Mouse (Mus musculus) limb, embryonic 13.5 days (tissue): ENCODE results near the gene Tulp2. TPM values are rescaled to one million over a fixed set of nuclear protein-coding genes. Genes with fewer than 3 reads are reported as not detected.
A peak's percentile ranks its signal among the peaks of the same experiment; 100 is the strongest.

ENCODE experiments used
- ATAC-seq: fragments of 200-750 bp; cut with Nextera tagmentation; 2 replicates; pipeline ENCODE4 v1.8.0; 2017; ENCODE audit warnings: low read depth, moderate number of reproducible peaks, moderate TSS enrichment; ENCODE audit not compliant: low FRiP score
- H3K27ac ChIP-seq: fragments of 300-500 bp; sonication (generic); 2 replicates; pipeline ENCODE4 v1.5.1; 2015; ENCODE audit warnings: inconsistent platforms, mild to moderate bottlenecking, moderate library complexity
- H3K27me3 ChIP-seq: fragments of 300-500 bp; sonication (generic); 2 replicates; pipeline ENCODE4 v1.6.1; 2015; ENCODE audit warnings: mild to moderate bottlenecking, inconsistent platforms
- H3K36me3 ChIP-seq: fragments of 300-500 bp; sonication (generic); 2 replicates; pipeline ENCODE4 v1.6.1; 2015; ENCODE audit warnings: inconsistent platforms, mild to moderate bottlenecking, moderate library complexity
- H3K4me1 ChIP-seq: fragments of 300-500 bp; sonication (generic); 2 replicates; pipeline ENCODE4 v1.6.1; 2015; ENCODE audit warnings: inconsistent platforms
- H3K4me2 ChIP-seq: fragments of 300-500 bp; sonication (generic); replicated peaks from 2 replicates; pipeline ENCODE4 v1.6.1; 2015; ENCODE audit warnings: inconsistent platforms, mild to moderate bottlenecking, moderate library complexity
- H3K4me3 ChIP-seq: fragments of 300-500 bp; sonication (generic); 2 replicates; pipeline ENCODE4 v1.5.1; 2015; ENCODE audit warnings: moderate library complexity, mild to moderate bottlenecking, inconsistent platforms
- H3K9ac ChIP-seq: fragments of 300-500 bp; sonication (generic); 2 replicates; pipeline ENCODE4 v1.6.1; 2015; ENCODE audit warnings: mild to moderate bottlenecking, inconsistent platforms
- H3K9me3 ChIP-seq: fragments of 300-500 bp; sonication (generic); 2 replicates; pipeline ENCODE4 v1.6.1; 2016; ENCODE audit warnings: inconsistent platforms
- WGBS: fragments of 180-500 bp; shearing (Covaris S2); methylation state at CpG from one replicate; pipeline ENCODE4 v1.1.7; 2015; 5-methylcytosine and 5-hydroxymethylcytosine counted together
- polyA plus RNA-seq: library from polyadenylated mRNA; unstranded; fragments of >200 nt; fragmentation: Nextera tagmentation; extraction: Ambion mirVana; gene quantifications from 2 replicates; pipeline ENCODE4 v1.2.1, GENCODE M21; 2015

Tulp2 gene
- polyA plus RNA-seq, 1 experiment from 2014 or later = 1.0 TPM

DNA sequence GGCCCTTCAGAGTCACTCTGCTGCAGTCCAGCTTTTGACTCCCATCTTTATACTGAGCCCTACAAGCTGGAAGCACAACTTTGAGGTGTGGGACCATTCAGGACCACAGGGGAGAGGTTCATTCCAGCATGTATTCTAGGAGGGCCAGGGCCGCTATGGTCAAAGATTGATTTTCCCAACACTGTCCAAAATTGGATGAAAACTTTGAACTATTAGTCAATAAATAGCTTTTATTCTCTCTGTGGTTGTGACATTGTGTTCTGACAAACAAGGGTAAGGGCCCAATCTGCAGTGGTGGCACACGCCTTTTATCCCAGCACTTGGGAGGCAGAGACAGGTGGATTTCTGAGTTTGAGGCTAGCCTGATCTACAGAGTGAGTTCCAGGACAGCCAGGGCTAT lies 72.3 kb downstream of the Tulp2 start:
- Histone ChIP-seq H3K27ac (no peak overlapping the region), H3K36me3 (no peaks in the 10 kb centered on the region), H3K4me1 (no peaks in the 10 kb centered on the region), H3K9ac (no peak overlapping the region), H3K27me3 (no peaks in the 10 kb centered on the region), H3K9me3 (no peaks in the 10 kb centered on the region), H3K4me2 (no peak overlapping the region), H3K4me3 (no peak overlapping the region)
- WGBS = 94% methylated on average over 2 of the region's 2 CpGs
- ATAC-seq = no peak

DNA sequence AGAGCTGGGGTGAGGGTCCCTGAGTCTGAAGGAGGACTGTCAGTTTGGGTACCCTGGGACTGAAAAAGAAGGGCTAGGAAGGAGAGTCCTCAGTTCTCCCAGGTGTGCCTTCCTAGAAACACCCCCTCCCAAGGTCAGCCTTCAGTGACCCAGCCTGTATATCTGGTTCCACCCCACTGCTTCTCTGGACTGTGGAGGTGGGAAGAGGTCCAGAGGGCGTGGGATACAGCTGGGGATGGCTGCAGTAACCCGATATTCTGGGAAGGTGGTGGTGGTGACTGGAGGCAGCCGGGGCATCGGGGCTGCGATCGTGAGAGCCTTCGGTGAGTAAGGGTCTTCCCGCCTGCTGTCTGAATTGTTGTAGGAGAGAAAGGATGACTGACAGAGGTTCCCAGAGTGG lies 73.1 kb downstream of the Tulp2 start, which contains the start of gene Hsd17b14:
Gene Hsd17b14, plus strand, starts transcription at position 150 of the 400 bp plus-strand sequence.
- no peaks in the 10 kb centered on the region for H3K4me1 ChIP-seq
- 0 out of 2 replicates have a peak within 1 kb of the TSS, but pooled peaks have one; percentile 2 for H3K9ac ChIP-seq
- H3K27ac ChIP-seq = no peak within 1 kb of the TSS
- H3K4me2 ChIP-seq = no peak within 1 kb of the TSS
- no peak within 1 kb of the TSS for H3K4me3 ChIP-seq
- no peaks in the 10 kb centered on the region for H3K27me3 ChIP-seq
- ATAC-seq = no peak
- no peaks in the 10 kb centered on the region for H3K36me3 ChIP-seq
- WGBS = 26% methylated on average over 8 of the region's 8 CpGs
- no peaks in the 10 kb centered on the region for H3K9me3 ChIP-seq

DNA sequence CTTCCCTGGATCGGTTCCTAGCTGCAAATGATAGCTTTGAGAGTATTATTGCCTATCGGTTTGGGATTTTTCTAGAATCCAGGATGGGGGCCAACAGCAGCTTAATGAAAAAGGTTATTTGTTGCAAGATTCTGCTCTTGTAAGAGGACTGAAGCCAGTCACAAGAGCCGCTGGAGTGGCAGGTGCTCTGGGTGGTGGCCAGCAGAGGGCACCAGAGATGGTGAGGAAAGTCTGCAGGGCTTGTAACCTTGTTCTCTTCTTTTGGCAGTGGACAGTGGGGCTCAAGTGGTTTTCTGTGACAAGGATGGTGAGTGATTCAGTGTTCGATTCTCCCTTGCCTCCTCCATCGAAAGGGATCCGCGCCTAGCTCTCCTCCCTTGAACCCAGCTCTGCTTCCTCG lies 74.1 kb downstream of the Tulp2 start:
- no peak overlapping the region for H3K9ac ChIP-seq
- no peak overlapping the region for H3K4me3 ChIP-seq
- H3K4me1 ChIP-seq = 0 out of 2 replicates have a peak, but pooled peaks cover under 1% of the 10 kb centered on the region
- no peaks in the 10 kb centered on the region for H3K27me3 ChIP-seq
- H3K27ac ChIP-seq = no peak overlapping the region
- ATAC-seq = no peak; the same call in 1 of the 2 replicates
- no peak overlapping the region for H3K4me2 ChIP-seq
- no peaks in the 10 kb centered on the region for H3K9me3 ChIP-seq
- WGBS = 27% methylated on average over 8 of the region's 8 CpGs
- no peaks in the 10 kb centered on the region for H3K36me3 ChIP-seq

DNA sequence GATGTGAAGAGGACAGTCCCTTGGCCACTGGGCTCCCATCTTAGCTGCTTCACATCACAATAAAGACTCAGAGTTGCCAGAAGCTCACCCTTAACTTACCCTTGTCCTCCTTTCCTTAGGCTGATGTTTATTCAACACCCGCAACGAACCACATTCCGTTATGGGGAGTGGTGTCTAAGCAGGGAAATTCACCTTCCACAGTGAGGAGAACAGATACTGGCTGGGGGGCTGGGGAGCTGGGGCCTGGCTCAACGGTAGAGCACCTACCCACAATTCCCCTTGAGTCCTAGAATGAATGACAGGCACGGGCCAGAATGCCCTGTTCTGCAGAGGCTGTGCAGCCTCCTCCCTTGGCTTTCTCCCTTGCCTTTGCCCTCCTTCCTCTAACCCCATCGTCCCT lies 77.2 kb downstream of the Tulp2 start:
- Histone ChIP-seq H3K9ac (no peak overlapping the region), H3K36me3 (no peaks in the 10 kb centered on the region), H3K4me3 (no peak overlapping the region), H3K27ac (no peak overlapping the region), H3K9me3 (no peaks in the 10 kb centered on the region), H3K4me1 (peaks cover 13% of the 10 kb centered on the region; the same call in 1 of the 2 replicates), H3K4me2 (no peak overlapping the region), H3K27me3 (no peaks in the 10 kb centered on the region)
- no peak for ATAC-seq
- 52% methylated on average over 6 of the region's 6 CpGs for WGBS

DNA sequence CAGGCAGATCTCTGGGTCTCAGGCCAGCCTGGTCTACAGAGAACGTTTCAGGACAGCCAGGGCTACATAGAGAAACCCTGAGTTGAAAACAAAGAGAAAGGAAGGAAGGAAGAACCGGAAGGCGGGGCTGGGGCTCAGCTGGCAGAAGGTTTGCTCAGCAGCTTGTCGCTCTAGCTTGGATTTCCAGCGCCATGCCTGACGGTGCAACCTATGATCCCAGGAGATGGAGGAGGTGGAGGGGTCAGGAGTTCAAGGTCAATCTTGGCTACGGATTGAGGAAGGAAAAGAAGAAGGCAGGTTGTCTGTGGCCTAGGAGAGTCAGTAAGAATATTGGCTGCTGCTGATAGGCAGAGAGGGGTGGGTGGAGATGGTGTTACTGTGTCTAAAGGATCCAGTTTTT lies 78.6 kb downstream of the Tulp2 start:
- no peak for ATAC-seq
- Histone ChIP-seq H3K4me1 (peaks cover 13% of the 10 kb centered on the region; the same call in 1 of the 2 replicates), H3K4me3 (no peak overlapping the region), H3K4me2 (no peak overlapping the region), H3K9me3 (no peaks in the 10 kb centered on the region), H3K9ac (no peak overlapping the region), H3K27me3 (no peaks in the 10 kb centered on the region), H3K36me3 (no peaks in the 10 kb centered on the region), H3K27ac (no peak overlapping the region)
- WGBS = 87% methylated on average over 7 of the region's 7 CpGs

DNA sequence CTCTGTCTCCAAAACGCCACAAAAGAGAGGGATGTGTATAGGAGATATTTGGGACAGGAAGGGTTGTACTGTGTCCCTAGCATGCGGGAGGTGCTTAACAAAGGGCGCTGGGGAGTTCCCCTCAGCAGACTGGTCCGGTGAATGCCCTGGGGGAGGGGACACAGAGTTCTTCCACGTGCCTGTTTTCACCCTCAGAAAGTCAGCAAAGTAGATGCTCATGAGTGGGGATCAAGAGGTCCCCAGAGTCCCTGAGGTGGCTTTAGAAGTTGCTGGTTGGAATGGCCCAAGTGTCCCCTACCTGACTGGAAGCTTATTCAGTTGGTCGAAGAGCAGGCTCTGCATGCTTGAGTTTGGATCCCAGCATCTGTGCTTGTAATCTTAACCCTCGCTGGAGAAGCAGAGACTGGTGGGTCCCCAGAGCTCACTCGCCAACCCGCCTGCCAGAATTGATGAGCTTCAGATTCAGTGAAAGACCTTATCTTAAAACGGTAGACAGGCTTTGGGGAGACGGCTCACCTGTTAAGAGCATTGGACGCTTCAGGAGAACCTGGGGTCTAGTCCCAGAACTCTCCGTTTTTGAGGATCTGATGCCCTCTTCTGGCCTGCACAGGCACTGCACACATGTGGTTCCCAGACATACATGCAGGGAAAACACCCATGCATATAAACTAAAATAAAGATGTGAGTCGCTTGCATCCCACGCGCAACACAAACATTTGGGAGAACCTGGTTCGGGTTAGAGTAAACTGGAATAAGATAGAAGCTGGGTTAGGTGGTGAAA lies 79.4 kb downstream of the Tulp2 start:
- Histone ChIP-seq H3K36me3 (no peaks in the 10 kb centered on the region), H3K27ac (no peak overlapping the region), H3K9ac (peak overlapping the region; percentile 31; the same call in 1 of the 2 replicates), H3K4me3 (peak overlapping the region; percentile 10; the same call in 1 of the 2 replicates), H3K4me1 (peaks cover 13% of the 10 kb centered on the region; the same call in 1 of the 2 replicates), H3K27me3 (no peaks in the 10 kb centered on the region), H3K4me2 (peak overlapping the region; percentile 27; the same call in 1 of the 2 replicates), H3K9me3 (no peaks in the 10 kb centered on the region)
- WGBS = 24% methylated on average over 17 of the region's 17 CpGs
- peak; percentile 70; the same call in 1 of the 2 replicates for ATAC-seq

DNA sequence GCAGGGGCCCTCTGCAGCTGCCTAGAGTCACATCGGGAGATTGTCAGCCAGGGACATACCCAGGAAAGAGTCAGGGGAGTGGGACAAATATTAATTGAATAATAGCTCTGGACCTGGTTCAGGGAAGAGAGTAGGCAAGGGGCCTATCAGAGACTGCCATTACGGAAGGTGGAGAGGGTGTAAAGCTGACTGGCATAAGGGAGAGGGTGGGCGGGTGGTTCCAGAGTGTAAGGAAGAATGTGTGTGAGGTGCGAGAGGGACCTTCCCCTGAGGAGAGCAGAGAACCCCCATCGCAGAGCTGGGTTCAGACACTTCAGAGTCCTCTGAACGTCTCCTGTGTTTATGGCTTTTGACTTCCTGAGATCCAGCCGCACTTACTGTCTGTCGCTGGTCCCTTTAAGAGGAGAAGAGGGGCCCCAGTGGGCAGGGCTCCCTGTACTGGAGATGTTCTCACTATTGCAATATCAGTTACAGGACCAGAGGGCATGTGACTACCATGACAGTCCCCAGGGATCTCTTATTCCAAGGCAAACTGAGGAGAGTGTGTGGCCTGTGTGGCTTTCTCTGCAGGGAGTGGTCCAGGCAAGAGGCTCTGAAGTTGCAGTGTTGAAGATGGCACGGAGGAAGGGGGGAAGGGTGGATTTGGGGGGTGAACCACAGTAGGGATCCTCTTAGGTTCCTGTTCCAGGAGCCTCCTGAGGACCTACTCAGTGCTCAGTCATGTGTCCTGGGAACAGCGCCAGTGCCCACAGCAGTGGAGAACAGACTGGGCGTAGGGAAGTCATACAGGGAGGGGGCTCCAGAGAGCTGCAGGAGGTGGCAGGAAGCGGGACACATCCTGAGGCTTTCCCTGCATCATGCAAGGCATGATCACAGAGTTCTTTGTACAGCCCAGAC lies 80.2 kb downstream of the Tulp2 start:
- peak; percentile 56 for ATAC-seq
- Histone ChIP-seq H3K4me2 (peak overlapping the region; percentile 27; the same call in 1 of the 2 replicates), H3K4me3 (no peak overlapping the region), H3K36me3 (no peaks in the 10 kb centered on the region), H3K4me1 (peaks cover 13% of the 10 kb centered on the region; the same call in 1 of the 2 replicates), H3K27ac (no peak overlapping the region), H3K9me3 (no peaks in the 10 kb centered on the region), H3K27me3 (no peaks in the 10 kb centered on the region), H3K9ac (peak overlapping the region; percentile 31; the same call in 1 of the 2 replicates)
- WGBS = 44% methylated on average over 12 of the region's 12 CpGs

DNA sequence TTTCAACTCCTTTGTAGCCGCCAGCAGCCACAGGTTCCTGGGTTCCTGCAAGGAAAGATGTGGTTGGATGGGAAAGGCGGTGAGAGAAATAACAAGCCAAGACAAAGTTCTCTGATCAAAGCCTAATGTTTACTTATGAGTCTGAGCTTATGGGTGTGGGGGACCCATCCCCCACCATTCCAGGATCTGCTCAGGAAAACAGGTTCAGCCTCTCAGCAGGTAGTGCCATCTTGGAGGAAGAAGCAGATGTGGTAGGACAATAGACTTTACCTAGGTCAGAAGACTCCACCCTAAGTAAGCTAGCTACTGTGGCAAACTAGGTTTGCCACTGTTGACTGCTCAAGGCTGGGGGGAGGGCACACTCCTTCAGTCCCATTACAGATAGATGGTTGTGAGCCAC lies 83.1 kb downstream of the Tulp2 start:
- ATAC-seq = no peak
- H3K36me3 ChIP-seq = no peaks in the 10 kb centered on the region
- no peak overlapping the region for H3K9ac ChIP-seq
- no peak overlapping the region for H3K4me2 ChIP-seq
- no peak overlapping the region for H3K27ac ChIP-seq
- 75% methylated on average over 2 of the region's 2 CpGs for WGBS
- no peaks in the 10 kb centered on the region for H3K27me3 ChIP-seq
- no peaks in the 10 kb centered on the region for H3K9me3 ChIP-seq
- no peak overlapping the region for H3K4me3 ChIP-seq
- peaks cover 29% of the 10 kb centered on the region for H3K4me1 ChIP-seq

DNA sequence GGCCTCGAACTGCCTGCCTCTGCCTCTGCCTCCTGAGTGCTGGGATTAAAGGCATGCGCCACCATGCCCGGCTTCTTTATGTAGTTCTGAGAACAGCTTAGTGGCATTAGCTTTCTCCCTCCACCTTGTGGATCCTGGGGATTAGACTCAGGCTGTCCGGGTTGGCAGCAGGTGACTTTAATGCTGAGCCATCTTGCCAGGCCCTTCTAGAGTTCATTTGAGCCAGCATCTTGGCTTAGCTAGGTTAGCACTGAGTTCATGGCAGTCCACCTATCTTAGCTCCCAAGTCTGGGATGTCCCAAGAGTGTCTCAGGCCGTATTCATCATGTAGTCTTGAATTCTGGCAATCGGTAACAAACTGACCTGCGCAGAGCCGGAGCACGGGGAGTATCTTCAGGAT lies 83.8 kb downstream of the Tulp2 start:
- Histone ChIP-seq H3K4me3 (no peak overlapping the region), H3K36me3 (no peaks in the 10 kb centered on the region), H3K27ac (no peak overlapping the region), H3K4me1 (peaks cover 32% of the 10 kb centered on the region), H3K27me3 (no peaks in the 10 kb centered on the region), H3K9me3 (no peaks in the 10 kb centered on the region), H3K4me2 (no peak overlapping the region), H3K9ac (no peak overlapping the region)
- no peak for ATAC-seq
- WGBS = 90% methylated on average over 9 of the region's 9 CpGs

DNA sequence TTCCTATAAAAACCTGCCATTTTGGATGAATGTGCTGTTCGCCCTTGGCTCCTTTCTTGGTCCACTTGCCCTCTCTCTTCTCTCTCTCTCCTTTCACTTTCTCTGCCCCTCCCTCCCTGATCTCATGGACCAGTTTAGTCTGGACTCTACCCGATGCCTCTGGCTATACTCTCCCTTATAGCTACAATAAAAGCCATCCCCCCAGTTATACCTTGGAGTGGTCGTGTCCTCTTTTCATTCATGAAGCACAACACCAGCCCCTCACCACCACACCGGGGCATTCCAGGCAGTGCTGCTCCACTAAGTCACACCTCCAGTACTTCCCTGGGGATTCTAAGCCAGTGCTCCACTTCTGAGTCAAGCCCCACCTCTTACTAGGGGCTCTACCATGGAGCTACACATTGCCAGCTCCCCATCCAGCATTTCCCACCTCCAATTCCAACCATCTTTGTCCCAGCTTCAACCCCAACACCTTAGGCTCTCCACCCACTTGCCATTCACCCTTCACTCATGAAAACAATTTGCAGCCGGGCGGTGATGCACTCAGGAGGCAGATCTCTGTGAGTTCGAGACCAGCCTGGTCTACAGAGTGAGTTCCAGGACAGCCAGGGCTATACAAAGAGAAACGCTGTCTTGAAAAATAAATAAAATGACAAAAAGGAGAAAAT lies 85.6 kb downstream of the Tulp2 start:
- WGBS = 69% methylated on average over 8 of the region's 8 CpGs
- H3K9ac ChIP-seq = 0 out of 2 replicates have a peak overlapping the region, but pooled peaks have one; percentile 54
- peak overlapping the region; percentile 79; the same call in 1 of the 2 replicates for H3K27ac ChIP-seq
- H3K4me2 ChIP-seq = peak overlapping the region; percentile 77
- H3K36me3 ChIP-seq = no peaks in the 10 kb centered on the region
- peaks cover 35% of the 10 kb centered on the region for H3K4me1 ChIP-seq
- H3K9me3 ChIP-seq = no peaks in the 10 kb centered on the region
- peak overlapping the region; percentile 51; the same call in 1 of the 2 replicates for H3K4me3 ChIP-seq
- no peaks in the 10 kb centered on the region for H3K27me3 ChIP-seq
- no peak for ATAC-seq

DNA sequence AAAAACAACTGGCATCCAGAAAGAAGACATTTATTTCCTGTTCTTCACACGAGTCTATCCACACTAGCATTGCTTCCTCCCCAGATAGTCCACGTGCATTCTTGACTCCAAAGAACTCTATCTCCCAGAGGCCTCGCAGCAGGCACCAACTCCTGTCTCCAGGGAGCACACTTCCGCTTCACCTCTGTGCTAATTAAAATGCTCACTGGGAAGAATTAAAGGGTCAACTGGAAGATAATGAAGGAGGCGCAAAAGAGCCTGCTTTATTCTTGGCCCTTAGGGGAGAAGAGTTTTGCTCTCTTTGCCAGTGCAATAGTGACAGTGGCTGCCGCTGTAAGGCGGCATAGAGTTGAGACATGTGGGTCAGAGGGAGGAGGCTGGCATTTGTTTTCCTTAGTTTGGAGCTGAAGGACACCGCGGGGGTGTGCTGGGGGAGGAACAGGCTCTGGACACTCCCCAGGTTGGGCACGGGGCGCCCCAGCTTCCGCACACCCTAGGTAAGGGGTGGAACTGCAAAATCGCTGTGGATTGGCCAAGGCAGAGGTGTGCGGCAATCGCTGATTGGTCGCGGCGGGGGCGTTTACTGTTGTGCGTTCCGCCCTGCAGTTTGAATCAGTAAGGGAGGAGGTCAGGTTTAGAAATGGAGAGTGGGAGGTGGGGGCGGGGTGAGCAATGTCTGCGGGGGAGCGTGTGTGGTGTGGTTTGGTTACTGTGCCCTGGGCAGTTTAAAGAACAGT lies 86.3 kb downstream of the Tulp2 start:
- Histone ChIP-seq H3K27me3 (no peaks in the 10 kb centered on the region), H3K4me1 (peaks cover 34% of the 10 kb centered on the region), H3K27ac (peak overlapping the region; percentile 79), H3K4me2 (peak overlapping the region; percentile 77), H3K9ac (peak overlapping the region; percentile 54), H3K9me3 (no peaks in the 10 kb centered on the region), H3K36me3 (no peaks in the 10 kb centered on the region), H3K4me3 (peak overlapping the region; percentile 51)
- ATAC-seq = peak; percentile 97
- WGBS = 1% methylated on average over 24 of the region's 24 CpGs
